Mouse (Mus musculus): ENCODE data around the gene Tex2. TPM values are rescaled to one million over a fixed set of nuclear protein-coding genes. Genes with fewer than 3 reads are reported as not detected.

Gene Tex2
- total RNA-seq, 2 experiments from 2014 or later: 48.2 to 77.8 TPM

DNA sequence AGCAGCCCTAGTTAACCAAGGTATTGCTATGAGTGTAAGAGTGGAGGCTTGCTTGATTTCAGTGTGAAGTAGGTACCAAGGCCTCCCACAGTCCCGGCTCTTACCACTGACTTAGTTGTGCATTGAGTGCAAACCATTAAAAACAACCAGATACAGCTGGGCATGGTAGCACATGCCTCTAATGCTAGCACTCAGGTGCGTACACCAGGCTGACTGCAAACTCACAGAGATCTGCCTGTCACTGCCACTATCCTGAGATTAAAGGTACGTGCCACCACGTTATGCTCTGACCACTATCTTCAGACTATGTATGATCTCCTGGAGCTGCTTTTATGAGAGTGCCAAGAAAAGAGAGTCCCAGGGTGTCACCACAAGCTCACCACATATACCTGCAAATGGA, 67.1 kb downstream of the Tex2 start:
- ATAC-seq (replicated peaks; ENCODE audit: poor library complexity): no peak

DNA sequence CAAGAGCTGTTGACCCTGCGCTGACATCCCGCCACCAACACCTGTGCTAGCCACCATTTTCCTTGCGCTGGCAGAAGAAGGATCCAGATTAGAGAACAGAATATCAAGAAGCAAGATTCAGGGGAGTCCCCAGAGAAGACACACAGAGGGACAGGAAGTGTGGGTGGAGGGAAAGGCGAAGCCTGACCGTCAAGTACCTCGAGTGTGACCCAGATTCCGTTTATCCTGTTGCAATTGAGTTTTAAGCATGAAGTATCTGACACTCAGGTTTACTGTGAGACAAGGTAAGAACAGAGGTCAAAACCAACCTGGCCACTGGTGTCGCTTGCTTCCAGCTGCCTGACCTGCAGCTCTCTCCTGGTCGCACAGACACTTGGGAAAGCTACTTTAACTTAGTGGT, 68.3 kb downstream of the Tex2 start:
- no peak for ATAC-seq (replicated peaks; ENCODE audit: poor library complexity)

DNA sequence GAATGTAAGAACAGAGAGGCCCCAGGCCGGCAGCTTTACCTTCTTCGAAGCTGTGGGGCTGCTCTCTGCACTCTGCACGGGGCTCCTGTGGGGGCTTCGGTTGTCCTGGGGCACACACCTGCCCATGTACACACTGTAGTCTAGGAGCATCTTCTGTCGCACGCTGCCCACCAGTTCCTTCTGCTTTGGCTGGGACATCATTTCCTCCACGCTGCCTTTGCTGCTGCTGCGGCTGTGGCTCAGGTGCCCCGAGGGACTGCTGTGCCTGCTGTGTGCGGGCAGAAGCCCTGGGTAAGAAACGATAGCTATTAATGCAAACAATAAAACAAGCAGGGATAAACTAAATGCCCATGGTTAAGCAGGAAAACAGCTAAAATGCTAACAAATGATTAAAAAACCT, 69.1 kb downstream of the Tex2 start:
- no peak for ATAC-seq (replicated peaks; ENCODE audit: poor library complexity)

DNA sequence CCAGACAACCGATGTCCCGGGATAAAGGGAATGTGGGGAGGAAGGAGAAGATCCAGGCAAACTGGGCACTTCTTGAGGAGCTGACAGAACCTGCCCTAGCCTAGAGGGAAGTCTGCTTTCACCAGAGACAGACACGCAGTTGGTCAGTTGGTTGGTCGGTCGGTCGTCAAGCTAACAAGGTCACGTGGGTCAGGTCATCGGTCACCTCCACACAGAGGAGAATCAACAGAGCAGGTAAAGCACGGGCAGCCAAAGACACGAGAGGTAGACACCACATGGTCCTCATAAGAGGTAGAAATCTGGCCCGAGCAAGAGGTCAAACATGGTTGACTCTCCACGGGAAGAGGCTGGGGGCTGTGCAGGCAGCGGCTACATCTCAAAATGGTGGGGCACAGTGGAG, 70.2 kb downstream of the Tex2 start:
- no peak for ATAC-seq (replicated peaks; ENCODE audit: poor library complexity)

DNA sequence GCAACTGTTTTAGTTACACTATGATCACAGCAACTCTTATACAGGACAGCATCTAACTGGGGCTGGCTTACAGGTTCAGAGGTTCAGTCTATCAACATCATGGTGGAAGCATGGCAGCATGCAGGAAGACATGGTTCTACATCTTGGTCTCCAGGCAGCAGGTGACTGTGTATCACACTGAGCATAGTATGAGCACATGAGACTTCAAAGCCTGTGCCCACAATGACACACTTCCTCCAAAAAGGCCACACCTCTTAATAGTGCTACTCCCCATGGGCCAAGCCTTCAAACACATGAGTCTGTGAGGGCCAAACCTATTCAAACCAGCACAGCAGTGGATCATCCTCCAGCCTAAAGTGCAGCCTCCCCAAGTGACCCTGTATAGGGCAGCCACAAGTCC, 70.8 kb downstream of the Tex2 start:
- ATAC-seq (replicated peaks; ENCODE audit: poor library complexity): peak; percentile 70

DNA sequence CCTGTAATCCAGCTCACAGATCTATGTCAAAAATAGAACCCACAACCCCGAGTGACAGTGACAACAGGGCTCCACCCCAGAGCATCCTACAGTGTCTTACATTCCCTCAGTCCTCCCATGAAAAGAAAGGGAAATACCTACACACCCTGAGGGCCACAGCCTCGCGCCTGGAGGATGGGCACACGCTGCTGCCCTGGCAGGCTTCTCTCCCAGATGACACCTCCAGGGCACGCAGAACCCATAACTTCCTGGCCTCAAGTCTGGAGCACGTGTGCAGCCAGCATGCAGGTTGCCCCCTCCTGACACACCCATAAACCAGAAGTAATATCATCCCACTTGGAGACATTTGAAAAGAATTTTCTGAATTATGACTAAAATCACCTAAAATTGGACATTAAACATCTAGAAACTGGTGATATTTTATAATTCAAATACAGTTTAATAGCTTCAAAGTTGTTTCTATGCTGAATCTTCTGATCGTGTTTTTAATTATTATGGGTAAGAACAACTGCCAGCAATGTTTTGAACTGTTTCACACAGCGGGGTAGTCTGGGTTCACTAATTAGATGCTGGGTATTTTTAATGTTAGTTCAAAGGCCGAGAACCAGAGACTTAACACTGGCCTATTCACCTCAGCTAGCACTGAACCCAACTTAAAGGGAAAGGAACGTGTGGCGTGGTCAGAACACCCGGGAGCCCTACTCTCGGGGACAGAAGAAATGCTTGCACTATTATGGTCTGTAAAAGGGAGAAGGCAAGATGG, 72.5 kb downstream of the Tex2 start:
- no peak for ATAC-seq (replicated peaks; ENCODE audit: poor library complexity)

DNA sequence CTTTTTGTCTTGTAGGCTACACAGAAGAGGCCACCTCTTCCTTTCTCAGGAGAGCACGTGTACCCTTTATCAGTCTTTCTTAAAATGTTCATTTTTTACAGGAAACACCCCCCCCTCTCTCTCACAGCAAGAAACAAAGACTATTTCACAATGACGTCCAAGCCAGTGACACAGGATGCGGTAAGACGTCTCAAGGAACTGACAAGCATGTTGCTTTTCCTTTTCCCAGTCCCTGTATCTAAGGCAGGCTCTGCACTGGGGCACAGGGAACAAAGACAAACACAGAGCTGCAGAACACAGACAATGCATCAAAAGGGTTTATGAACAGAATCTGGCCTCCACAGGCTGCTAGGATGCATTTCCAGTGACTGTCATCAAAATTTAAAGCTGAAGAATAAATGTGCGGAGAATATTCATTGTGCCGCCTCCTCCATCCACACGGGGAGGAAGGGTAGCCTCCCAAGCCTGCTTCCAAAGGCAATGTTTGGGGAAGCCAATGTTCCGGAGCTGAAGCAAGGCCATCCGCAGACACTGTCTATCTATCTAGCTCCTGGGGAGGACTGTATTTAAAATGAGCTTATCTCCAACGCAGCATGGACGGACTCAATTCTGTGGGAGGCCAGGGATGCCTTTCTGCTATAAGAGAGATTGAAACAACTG, 76.8 kb downstream of the Tex2 start:
- ATAC-seq (replicated peaks; ENCODE audit: poor library complexity): peak; percentile 77

DNA sequence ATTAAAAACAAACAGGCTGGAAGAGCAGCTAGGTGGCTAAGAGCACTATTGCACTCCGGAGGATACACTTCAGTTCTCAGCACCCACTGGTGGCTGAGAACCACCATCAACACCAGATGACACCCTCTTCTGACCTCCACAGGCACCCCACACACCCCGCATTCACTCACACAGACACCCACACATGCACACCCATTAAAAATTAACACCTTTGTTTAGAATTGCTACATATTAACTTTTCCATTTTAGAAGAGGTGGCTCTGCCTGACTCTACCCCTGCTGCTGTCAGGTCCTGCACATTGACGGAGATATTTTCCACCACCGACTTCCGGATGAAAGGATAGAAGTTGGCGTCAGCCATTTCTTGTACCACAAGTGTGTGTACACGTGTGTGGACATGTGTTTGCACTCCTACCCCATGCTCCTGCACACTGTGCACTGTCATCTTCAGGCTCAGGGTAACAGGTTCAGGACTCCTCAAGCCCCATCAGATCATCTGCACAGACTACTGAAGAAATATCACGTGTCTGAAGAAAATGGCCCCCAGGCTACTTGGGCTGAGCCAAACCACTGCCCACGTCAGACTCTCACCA, 77.5 kb downstream of the Tex2 start:
- ATAC-seq (replicated peaks; ENCODE audit: poor library complexity): no peak

DNA sequence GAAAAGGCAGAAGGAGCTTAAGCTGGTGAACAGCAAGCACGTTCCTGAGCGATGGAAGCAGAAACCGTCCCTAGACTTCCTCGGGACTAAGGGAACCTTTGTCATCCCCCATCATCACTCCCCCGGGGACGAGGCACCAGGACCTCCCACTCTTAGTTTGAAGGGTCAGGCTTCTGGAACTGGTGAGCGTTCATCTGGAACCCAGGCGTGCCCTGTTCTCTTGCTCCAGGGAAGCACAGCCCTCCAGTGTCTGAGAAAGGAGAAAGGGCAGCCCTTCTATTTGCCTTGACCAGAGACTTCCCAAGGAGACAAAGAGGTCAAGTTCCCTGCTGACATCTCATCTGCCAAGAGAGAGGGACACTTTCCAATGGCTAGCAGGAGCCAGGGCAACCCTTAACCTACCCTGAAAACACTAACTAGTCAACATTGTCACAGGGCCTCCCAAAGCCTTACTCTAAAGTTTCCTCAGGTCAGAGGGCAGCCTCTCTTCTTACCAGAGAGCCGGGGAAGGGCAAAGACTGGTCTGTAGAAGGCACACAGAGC, 80.9 kb downstream of the Tex2 start:
- ATAC-seq (replicated peaks; ENCODE audit: poor library complexity): no peak

DNA sequence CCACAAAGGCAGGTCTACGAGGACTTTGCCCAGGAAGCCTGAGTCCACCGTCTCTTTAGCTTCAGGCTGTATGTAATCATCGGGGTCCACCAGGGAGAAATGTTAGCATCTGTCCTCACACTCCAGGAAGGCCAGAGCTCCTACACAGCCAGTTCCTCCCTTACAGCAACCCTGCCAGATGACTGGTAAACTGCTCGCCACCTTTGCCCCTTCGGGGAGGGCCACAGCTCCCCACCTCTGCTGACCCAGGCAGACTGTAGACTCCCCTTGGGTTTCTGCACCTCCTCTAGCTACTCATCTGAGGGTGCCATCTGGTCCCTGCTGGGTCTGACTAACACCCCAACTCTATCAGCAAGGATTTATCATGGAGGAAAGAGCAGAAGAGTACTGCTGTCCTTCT, 83.4 kb downstream of the Tex2 start:
- no peak for ATAC-seq (replicated peaks; ENCODE audit: poor library complexity)

DNA sequence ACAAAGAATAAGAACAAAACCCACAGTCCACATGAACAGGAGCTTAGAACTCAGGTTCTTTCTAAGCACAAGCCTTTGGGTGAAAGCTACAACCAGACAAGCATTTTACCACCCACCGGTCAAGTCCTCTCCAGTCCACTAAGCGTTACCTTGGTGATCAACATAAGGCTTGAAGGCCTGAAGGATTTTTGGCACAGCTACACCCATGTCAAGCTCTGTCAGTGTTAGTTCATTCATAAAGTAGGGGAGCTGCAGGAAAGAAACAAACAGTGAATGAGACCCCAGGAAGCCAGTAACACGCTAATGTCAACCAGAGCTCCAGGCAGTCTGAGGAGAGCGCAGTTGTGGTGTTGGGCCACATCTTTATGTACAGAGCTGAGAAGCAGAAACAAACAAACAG, 84.1 kb downstream of the Tex2 start:
- no peak for ATAC-seq (replicated peaks; ENCODE audit: poor library complexity)

DNA sequence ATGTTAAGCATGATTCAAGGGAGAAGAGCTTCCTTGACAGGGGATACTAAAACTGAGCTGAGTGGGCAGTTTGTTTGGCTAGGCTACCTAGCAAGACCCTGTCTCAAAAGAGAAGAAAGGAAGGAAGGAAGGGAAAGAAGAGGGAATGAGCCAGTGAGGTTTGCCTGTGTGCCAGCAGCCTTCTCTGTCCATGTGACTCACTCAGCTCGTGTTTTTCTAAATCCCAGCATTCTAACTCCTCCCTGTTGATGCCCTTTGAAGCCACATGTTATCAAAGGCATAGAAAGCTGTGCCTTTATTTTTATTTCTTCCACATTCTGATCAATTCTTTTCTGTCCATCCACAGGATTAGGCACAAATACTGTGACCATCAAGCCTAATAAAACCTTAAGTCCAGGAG, 85.3 kb downstream of the Tex2 start:
- ATAC-seq (replicated peaks; ENCODE audit: poor library complexity): no peak

DNA sequence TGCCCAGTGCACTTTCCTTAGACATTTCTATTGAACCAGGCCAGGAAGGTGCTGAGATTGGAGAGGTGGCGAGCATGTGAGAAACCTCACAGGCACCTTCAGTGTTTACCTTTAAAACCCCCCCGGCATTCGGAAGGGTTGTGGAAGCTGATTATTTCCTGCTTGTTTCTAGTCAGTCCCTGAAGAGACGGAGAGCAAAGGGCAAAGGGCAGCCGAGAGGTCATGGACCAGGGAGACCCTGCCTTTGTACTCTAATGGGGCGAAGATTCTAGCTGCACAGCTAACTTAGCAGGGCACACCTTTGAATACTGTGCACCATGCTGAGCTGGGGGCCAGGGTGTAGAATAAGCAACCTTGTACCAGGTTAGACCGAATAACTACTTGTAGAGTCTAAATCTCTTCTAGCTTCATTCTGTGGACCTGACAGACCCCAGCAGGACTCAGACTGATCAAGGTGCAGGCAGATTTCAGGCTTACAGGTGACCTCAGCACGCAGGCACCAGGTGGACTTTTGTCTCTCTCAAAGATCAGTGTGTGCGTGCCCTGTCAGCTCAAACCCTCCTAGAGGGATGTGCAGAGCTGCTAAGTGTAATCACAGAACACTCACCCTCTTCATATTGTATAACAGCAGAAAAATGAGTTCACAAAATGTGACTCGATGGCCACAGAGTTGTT, 85.9 kb downstream of the Tex2 start:
- ATAC-seq (replicated peaks; ENCODE audit: poor library complexity): no peak

DNA sequence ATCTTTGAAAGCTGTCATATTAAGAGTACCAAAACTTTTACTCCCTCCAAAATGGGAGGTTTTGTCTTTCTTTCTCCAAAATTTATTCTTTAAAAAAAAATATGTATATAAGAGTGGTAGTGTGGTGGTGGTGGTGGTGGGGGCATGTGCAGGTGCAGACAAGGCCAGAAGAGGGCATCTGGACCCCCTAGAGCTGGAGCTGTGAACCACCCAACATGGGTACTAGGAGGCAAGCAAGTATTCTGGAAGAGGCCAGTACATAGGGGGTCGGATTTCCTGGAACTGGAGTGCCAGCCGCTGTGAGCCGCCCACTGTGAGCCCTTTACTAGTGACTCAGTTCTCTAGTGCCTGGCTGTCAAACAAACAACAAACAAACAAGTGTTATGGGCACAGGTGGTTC, 90.7 kb downstream of the Tex2 start:
- no peak; the same call in 1 of the 2 replicates for ATAC-seq (replicated peaks; ENCODE audit: poor library complexity)

DNA sequence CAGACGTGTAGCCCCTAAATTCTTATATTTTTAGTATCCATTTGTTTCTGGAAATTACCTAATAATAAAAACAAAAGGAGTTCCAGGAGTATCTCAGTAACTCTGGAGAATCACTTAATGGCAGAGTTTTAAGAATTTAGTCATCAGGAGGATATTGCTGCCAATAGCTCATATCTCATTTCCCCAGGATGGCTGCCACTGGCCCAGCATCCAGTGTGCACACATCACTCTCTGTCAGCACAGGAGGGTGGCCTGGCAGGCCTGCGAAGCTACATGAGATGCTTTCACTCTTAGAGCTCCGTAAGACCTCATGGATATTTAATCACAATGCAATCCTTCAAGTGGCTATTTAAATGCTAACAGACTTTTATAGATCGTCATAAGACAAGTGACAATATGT, 91.6 kb downstream of the Tex2 start:
- ATAC-seq (replicated peaks; ENCODE audit: poor library complexity): no peak; the same call in 1 of the 2 replicates

DNA sequence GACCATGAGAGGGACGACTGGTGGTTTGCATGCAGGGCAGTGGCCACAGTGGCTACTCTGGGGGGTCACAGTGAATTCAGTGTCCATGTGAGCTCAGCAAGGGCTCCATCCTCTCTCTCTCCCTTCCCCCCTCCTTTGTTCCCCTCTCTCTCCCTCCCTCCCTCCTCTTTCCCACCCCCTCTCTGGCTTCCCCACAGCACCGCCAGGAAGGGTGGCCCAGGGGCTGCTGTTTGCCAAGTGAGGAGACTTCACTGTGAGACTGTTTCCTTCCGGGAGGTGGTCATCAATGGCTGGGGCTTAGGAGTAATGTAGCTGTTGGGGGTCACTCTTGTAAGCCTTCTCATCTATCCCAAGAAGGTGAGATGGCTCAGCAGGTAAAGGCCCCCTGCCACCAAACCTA, 92.8 kb downstream of the Tex2 start:
- ATAC-seq (replicated peaks; ENCODE audit: poor library complexity): no peak

DNA sequence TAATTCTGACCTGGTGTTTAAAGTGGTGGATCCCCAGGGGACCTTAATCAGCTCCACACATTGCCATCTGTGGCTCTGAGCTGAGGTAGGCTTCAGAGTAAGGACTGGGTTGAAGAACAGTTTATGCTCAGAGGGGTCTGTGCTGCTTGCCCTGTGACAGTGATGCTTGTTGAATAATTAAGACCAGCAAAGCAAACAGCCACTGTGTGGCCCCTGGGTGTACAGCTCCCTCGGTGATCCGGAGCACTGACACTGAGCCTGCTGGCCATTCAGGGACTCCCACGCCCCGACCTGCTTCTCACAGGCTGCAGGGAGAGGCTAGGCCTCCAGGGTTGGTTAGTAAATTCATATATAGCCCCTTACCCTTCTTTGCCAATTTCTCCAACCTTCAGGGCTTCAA, 93.7 kb downstream of the Tex2 start:
- ATAC-seq (replicated peaks; ENCODE audit: poor library complexity): no peak

DNA sequence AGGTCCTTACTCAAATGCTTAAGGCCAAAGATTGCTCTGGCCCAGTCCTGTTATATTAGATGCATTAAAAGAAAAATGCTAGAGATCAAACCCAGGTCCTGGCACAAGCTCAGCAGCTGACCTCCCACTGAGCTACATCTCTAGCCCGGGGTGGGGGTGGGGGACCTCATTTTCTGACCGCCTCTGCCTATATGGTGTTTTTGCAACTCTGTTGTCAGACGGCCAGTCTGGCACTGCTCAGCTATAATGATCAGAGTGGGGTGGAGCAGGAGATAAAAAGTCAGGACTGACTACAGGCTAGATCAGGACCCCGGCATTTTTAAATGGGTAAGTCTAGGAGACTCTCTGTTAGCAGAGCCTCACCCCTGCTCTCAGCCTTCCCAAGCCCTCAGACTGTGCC, 94.8 kb downstream of the Tex2 start:
- ATAC-seq (replicated peaks; ENCODE audit: poor library complexity): no peak

DNA sequence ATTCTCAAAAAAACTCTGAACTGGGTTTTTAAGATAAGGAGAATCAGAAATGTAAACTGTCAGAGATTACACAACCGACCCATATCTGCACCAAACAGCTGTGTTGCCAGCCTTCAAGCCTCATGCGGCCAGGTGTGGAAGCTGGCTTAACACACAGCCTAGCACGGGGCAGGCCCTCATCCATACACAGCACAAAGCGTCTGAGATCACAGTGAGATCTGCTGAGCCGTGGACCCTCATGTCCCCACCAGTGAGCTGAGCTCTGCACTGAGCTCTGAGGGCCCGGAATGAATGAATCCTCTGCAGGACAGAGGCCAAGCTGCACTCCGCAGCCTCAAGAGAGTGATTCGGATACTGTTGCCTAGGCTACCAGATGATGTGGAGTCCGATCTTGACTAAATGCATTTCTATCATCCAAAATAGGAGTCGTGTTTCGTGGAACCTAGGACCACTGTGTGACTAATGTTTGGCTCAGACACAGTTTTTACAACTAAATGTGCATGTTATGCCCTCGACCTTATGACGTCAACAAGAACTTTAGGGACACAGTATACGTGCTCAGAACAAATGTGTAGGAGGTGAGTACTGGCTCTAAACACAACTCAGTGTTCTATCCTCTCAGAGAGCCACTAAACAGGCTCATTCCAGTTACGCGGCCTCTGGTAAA, 98.0 kb downstream of the Tex2 start:
- ATAC-seq (replicated peaks; ENCODE audit: poor library complexity): peak; percentile 91

DNA sequence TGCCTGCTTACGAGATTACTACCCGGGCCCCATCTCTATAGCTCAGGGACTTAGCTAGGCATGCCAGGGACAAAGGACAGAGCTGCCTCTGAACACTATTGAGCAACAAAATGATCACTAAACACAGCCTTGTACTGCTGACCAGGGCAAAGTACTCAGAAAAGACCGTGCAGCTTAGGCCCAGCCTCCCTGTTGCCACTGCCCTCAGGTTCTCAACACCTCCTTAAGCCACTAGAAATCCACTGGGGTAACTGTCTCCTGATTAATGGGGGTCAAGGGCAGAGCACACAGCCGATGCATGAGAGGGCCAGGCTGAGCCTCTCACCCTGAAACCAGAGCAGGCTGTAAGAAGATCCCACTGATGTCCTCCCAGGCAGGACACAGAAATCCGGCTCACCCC, 98.8 kb downstream of the Tex2 start:
- no peak for ATAC-seq (replicated peaks; ENCODE audit: poor library complexity)

DNA sequence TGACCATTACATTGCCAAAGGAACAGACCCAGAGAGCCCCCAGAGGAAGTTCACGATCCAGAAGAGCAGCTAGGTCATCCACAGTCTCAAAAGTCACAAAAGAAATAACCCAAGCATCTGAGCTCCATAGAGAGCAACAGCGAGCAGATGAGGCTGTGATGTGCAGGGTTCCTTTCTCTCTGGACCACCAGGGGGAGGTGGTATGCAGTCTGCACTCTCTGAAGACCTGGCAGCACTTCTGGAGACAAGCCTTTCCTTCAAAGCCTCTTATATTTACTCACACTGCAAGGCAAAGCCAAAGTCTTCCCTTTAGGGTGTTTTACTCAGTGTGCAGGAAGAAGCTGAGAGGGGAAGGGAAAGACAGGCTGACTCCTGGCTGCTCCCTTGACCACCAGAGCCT, 100.1 kb downstream of the Tex2 start:
- 0 out of 2 replicates have a peak, but pooled peaks have one; percentile 43 for ATAC-seq (replicated peaks; ENCODE audit: poor library complexity)

Data from megakaryocyte progenitor cell, adult 5-6 weeks (primary cell).